Mouse (Mus musculus) lung, postnatal 0 days (tissue): ENCODE measurements around the gene Med20.

ENCODE experiments used
- CTCF ChIP-seq: IDR thresholded peaks from 2 replicates; pipeline ENCODE4 v1.5.1; 2016; ENCODE audit warnings: antibody characterized with exemption, mild to moderate bottlenecking
- EP300 ChIP-seq: IDR thresholded peaks from 2 replicates; pipeline ENCODE4 v1.6.1; 2016; ENCODE audit warnings: antibody characterized with exemption, mild to moderate bottlenecking, control low read depth

- TF ChIP-seq CTCF (peak; percentile 21), EP300 (no peak)
Measured at GRCm38 (mm10) chr17:47657901-47658300, 46.5 kb downstream of the Med20 start.
